Mouse (Mus musculus) limb, embryonic 15.5 days (tissue): ENCODE data around the gene Gm21972. TPM values are rescaled to one million over a fixed set of nuclear protein-coding genes. Genes with fewer than 3 reads are reported as not detected.

Experiments used
- ATAC-seq: fragments of 200-750 bp; cut with Nextera tagmentation; 2 replicates; pipeline ENCODE4 v1.8.0; 2017; ENCODE audit warnings: low read depth, moderate TSS enrichment; ENCODE audit not compliant: insufficient number of reproducible peaks, low FRiP score, low TSS enrichment
- H3K27ac ChIP-seq: fragments of 300-500 bp; sonication (generic); 2 replicates; pipeline ENCODE4 v1.5.1; 2015; ENCODE audit warnings: moderate library complexity, mild to moderate bottlenecking, inconsistent platforms
- H3K27me3 ChIP-seq: fragments of 300-500 bp; sonication (generic); 2 replicates; pipeline ENCODE4 v1.6.1; 2015; ENCODE audit warnings: inconsistent platforms
- H3K36me3 ChIP-seq: fragments of 300-500 bp; sonication (generic); 2 replicates; pipeline ENCODE4 v1.6.1; 2015; ENCODE audit warnings: inconsistent platforms
- H3K4me1 ChIP-seq: fragments of 300-500 bp; sonication (generic); 2 replicates; pipeline ENCODE4 v1.6.1; 2015; ENCODE audit warnings: inconsistent platforms
- H3K4me2 ChIP-seq: fragments of 300-500 bp; sonication (generic); 2 replicates; pipeline ENCODE4 v1.6.1; 2015; ENCODE audit warnings: mild to moderate bottlenecking, inconsistent platforms
- H3K4me3 ChIP-seq: fragments of 300-500 bp; sonication (generic); 2 replicates; pipeline ENCODE4 v1.5.1; 2015; ENCODE audit warnings: mild to moderate bottlenecking, inconsistent platforms
- H3K9ac ChIP-seq: fragments of 300-500 bp; sonication (generic); 2 replicates; pipeline ENCODE4 v1.6.1; 2015; ENCODE audit warnings: inconsistent platforms
- H3K9me3 ChIP-seq: fragments of 300-500 bp; sonication (generic); 2 replicates; pipeline ENCODE4 v1.6.1; 2016; ENCODE audit warnings: inconsistent platforms
- WGBS: fragments of 180-500 bp; shearing (Covaris S2); methylation state at CpG from one replicate; pipeline ENCODE4 v1.1.7; 2015; 5-methylcytosine and 5-hydroxymethylcytosine counted together
- polyA plus RNA-seq: library from polyadenylated mRNA; unstranded; fragments of >200 nt; fragmentation: Nextera tagmentation; extraction: Ambion mirVana; gene quantifications from 2 replicates; pipeline ENCODE4 v1.2.1, GENCODE M21; 2015

Gene Gm21972
- polyA plus RNA-seq, 1 experiment from 2014 or later: 0.47 TPM

- no peak for ATAC-seq
- no peak overlapping the region for H3K27ac ChIP-seq
- H3K9me3 ChIP-seq: no peaks in the 10 kb centered on the region
- no peak overlapping the region for H3K4me2 ChIP-seq
- no peaks in the 10 kb centered on the region for H3K4me1 ChIP-seq
- H3K4me3 ChIP-seq: no peak overlapping the region
- no peaks in the 10 kb centered on the region for H3K27me3 ChIP-seq
- peaks cover 50% of the 10 kb centered on the region for H3K36me3 ChIP-seq
- no peak overlapping the region for H3K9ac ChIP-seq
- 91% methylated on average over 5 of the region's 5 CpGs for WGBS
Observed at GRCm38 (mm10) chr1:86174602-86175001, 41.2 kb downstream of the Gm21972 start.

GRCm38 (mm10) chr1:86176066-86176465 lies 42.6 kb downstream of the Gm21972 start:
- WGBS: 71% methylated on average over 2 of the region's 2 CpGs
- H3K9ac ChIP-seq: no peak overlapping the region
- H3K4me1 ChIP-seq: no peaks in the 10 kb centered on the region
- H3K4me3 ChIP-seq: no peak overlapping the region
- H3K4me2 ChIP-seq: no peak overlapping the region
- no peak overlapping the region for H3K27ac ChIP-seq
- no peaks in the 10 kb centered on the region for H3K27me3 ChIP-seq
- no peaks in the 10 kb centered on the region for H3K9me3 ChIP-seq
- ATAC-seq: no peak
- peaks cover 57% of the 10 kb centered on the region for H3K36me3 ChIP-seq

GRCm38 (mm10) chr1:86178462-86179253 lies 45.2 kb downstream of the Gm21972 start:
- ATAC-seq: peak; percentile 56; the same call in 1 of the 2 replicates
- H3K4me1 ChIP-seq: no peaks in the 10 kb centered on the region
- H3K27ac ChIP-seq: no peak overlapping the region
- no peak overlapping the region for H3K4me3 ChIP-seq
- H3K9ac ChIP-seq: no peak overlapping the region
- no peak overlapping the region for H3K4me2 ChIP-seq
- no peaks in the 10 kb centered on the region for H3K9me3 ChIP-seq
- 44% methylated on average over 7 of the region's 7 CpGs for WGBS
- H3K36me3 ChIP-seq: peaks cover 41% of the 10 kb centered on the region
- H3K27me3 ChIP-seq: no peaks in the 10 kb centered on the region

- WGBS: 68% methylated on average over 5 of the region's 5 CpGs
- H3K27me3 ChIP-seq: no peaks in the 10 kb centered on the region
- H3K27ac ChIP-seq: no peak overlapping the region
- H3K4me1 ChIP-seq: no peaks in the 10 kb centered on the region
- H3K4me3 ChIP-seq: no peak overlapping the region
- H3K4me2 ChIP-seq: no peak overlapping the region
- no peak overlapping the region for H3K9ac ChIP-seq
- no peak for ATAC-seq
- no peaks in the 10 kb centered on the region for H3K9me3 ChIP-seq
- H3K36me3 ChIP-seq: peaks cover 17% of the 10 kb centered on the region
Observed at GRCm38 (mm10) chr1:86182004-86182709, 48.7 kb downstream of the Gm21972 start.

GRCm38 (mm10) chr1:86183577-86184263 lies 50.3 kb downstream of the Gm21972 start:
- no peak for ATAC-seq
- 88% methylated on average over 4 of the region's 4 CpGs for WGBS
- H3K27ac ChIP-seq: no peak overlapping the region
- H3K36me3 ChIP-seq: peaks cover 15% of the 10 kb centered on the region
- no peak overlapping the region for H3K4me2 ChIP-seq
- H3K27me3 ChIP-seq: no peaks in the 10 kb centered on the region
- H3K4me1 ChIP-seq: no peaks in the 10 kb centered on the region
- H3K9me3 ChIP-seq: no peaks in the 10 kb centered on the region
- no peak overlapping the region for H3K9ac ChIP-seq
- H3K4me3 ChIP-seq: no peak overlapping the region

GRCm38 (mm10) chr1:86186762-86187161 lies 53.3 kb downstream of the Gm21972 start:
- WGBS: 77% methylated on average over 7 of the region's 7 CpGs
- no peak for ATAC-seq
- Histone ChIP-seq H3K27ac (no peak overlapping the region), H3K4me3 (no peak overlapping the region), H3K4me2 (no peak overlapping the region), H3K4me1 (no peaks in the 10 kb centered on the region), H3K9me3 (no peaks in the 10 kb centered on the region), H3K9ac (no peak overlapping the region), H3K27me3 (no peaks in the 10 kb centered on the region), H3K36me3 (peaks cover 24% of the 10 kb centered on the region; the same call in 1 of the 2 replicates)

GRCm38 (mm10) chr1:86187856-86188255 lies 54.4 kb downstream of the Gm21972 start:
- ATAC-seq: no peak
- H3K4me3 ChIP-seq: no peak overlapping the region
- no peaks in the 10 kb centered on the region for H3K9me3 ChIP-seq
- WGBS: 72% methylated on average over 2 of the region's 2 CpGs
- no peaks in the 10 kb centered on the region for H3K4me1 ChIP-seq
- H3K27ac ChIP-seq: no peak overlapping the region
- H3K9ac ChIP-seq: no peak overlapping the region
- no peaks in the 10 kb centered on the region for H3K27me3 ChIP-seq
- no peak overlapping the region for H3K4me2 ChIP-seq
- H3K36me3 ChIP-seq: peaks cover 24% of the 10 kb centered on the region; the same call in 1 of the 2 replicates

GRCm38 (mm10) chr1:86188271-86188670 lies 54.8 kb downstream of the Gm21972 start:
- H3K9me3 ChIP-seq: no peaks in the 10 kb centered on the region
- H3K36me3 ChIP-seq: peaks cover 24% of the 10 kb centered on the region; the same call in 1 of the 2 replicates
- H3K4me3 ChIP-seq: no peak overlapping the region
- WGBS: 80% methylated on average over 2 of the region's 2 CpGs
- no peak overlapping the region for H3K9ac ChIP-seq
- no peak for ATAC-seq
- H3K4me2 ChIP-seq: no peak overlapping the region
- no peaks in the 10 kb centered on the region for H3K27me3 ChIP-seq
- no peaks in the 10 kb centered on the region for H3K4me1 ChIP-seq
- H3K27ac ChIP-seq: no peak overlapping the region

- no peaks in the 10 kb centered on the region for H3K9me3 ChIP-seq
- no peaks in the 10 kb centered on the region for H3K4me1 ChIP-seq
- H3K27me3 ChIP-seq: no peaks in the 10 kb centered on the region
- peaks cover 31% of the 10 kb centered on the region; the same call in 1 of the 2 replicates for H3K36me3 ChIP-seq
- H3K4me3 ChIP-seq: no peak overlapping the region
- H3K9ac ChIP-seq: no peak overlapping the region
- H3K27ac ChIP-seq: no peak overlapping the region
- no peak overlapping the region for H3K4me2 ChIP-seq
- no peak for ATAC-seq
- 76% methylated on average over 6 of the region's 6 CpGs for WGBS
Observed at GRCm38 (mm10) chr1:86189034-86189702, 55.7 kb downstream of the Gm21972 start.

GRCm38 (mm10) chr1:86190843-86191242 lies 57.4 kb downstream of the Gm21972 start:
- Histone ChIP-seq H3K4me2 (no peak overlapping the region), H3K4me1 (no peaks in the 10 kb centered on the region), H3K36me3 (peaks cover 36% of the 10 kb centered on the region), H3K27me3 (no peaks in the 10 kb centered on the region), H3K27ac (no peak overlapping the region), H3K4me3 (no peak overlapping the region), H3K9me3 (no peaks in the 10 kb centered on the region), H3K9ac (no peak overlapping the region)
- 80% methylated on average over 6 of the region's 6 CpGs for WGBS
- no peak for ATAC-seq

- Histone ChIP-seq H3K4me3 (no peak overlapping the region), H3K9me3 (no peaks in the 10 kb centered on the region), H3K4me1 (no peaks in the 10 kb centered on the region), H3K4me2 (no peak overlapping the region), H3K36me3 (peaks cover 53% of the 10 kb centered on the region), H3K27ac (no peak overlapping the region), H3K27me3 (no peaks in the 10 kb centered on the region), H3K9ac (no peak overlapping the region)
- 75% methylated on average over 7 of the region's 7 CpGs for WGBS
- ATAC-seq: no peak
Observed at GRCm38 (mm10) chr1:86194044-86194443, 60.6 kb downstream of the Gm21972 start.
